Mouse (Mus musculus) liver, embryonic 14.5 days (tissue): ENCODE data around the gene Dcps.

ENCODE experiments used
- CTCF ChIP-seq: IDR thresholded peaks from 2 replicates; pipeline ENCODE4 v1.5.1; 2016; ENCODE audit warnings: antibody characterized with exemption, low read depth, control low read depth
- EP300 ChIP-seq: IDR thresholded peaks from 2 replicates; pipeline ENCODE4 v1.6.1; 2016; ENCODE audit warnings: antibody characterized with exemption, low read depth

DNA sequence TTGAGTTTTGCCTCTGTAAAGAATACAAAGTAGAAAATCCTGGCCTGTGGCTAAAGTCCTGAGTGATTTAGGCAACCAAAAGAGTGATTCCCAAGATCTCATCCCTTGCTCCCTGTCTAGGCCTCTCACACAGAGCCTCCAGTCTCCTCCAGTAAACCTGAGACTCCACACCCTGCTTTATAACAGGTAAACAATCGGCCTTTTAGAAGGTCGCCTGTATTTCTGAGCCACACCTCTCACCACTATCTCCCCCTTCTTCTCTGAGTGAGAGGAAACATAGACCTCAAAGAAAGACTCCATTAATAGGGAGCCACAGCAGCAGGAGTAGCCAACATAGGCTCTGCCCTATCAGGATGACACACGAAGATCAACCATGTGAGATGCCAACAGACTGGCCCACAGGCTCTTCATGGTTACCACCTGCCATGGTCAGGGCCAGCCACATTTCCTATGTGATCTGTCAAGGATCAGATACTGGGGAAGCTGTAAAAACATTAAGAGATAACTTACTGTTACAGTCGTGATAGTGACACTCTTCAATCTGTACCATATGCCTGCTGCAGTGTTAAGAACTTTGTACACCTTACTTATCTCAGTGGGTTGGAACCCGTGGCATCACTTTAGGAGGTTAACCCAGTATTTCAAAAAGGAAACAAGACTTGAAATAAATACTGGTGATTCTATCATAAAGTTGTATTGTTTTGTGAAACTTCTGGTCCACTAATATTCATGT, 11.6 kb downstream of the Dcps start:
- TF ChIP-seq EP300: no peak
- no peak for TF ChIP-seq CTCF
